In the genomic region with DNA sequence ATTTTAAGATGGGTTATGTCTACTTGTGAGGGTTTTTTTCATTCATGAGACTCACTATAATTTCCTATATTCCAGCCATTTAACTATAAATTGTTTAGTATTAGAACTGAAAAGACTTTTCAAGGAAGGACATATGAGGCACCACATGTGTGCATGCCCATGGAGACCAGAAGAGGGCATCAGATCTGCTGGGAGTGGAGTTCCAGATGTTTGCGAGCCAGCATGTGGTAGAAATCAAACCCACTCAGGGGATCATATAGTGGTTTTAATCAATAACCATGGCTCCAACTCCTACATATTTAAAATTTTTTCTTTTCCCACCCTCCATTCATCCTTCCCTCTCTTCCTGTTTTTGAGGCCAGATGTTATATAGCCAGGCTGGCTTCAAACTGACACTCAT, we compare ENCODE assay signal across 10 mouse cellular contexts. TPM values are rescaled to one million over a fixed set of nuclear protein-coding genes. Genes with fewer than 3 reads are reported as not detected.
A peak's percentile ranks its signal among the peaks of the same experiment; 100 is the strongest.
DNase-seq lines count a peak whose midpoint lies in the region; ATAC-seq and TF ChIP-seq lines count a peak whose summit lies in the region.
"Had no signal": no experiment of that assay in that cellular context is flagged by ENCODE, and none has a peak within 500 bp of the region (broad histone marks: within the 10 kb centered on the region; RNA-seq: fewer than 3 reads in every experiment).

No protein-coding gene starts in this region.

- peak; percentile 60 for TF ChIP-seq CTCF in layer of hippocampus, adult 2 months (conservative IDR thresholded peaks at IDR 0.05)
- peak; percentile 13 to 65; a peak in 3 of 4 replicates for TF ChIP-seq CTCF in CH12.LX (conservative IDR thresholded peaks at IDR 0.05 in 1 of 2, IDR thresholded peaks at IDR 0.05 in 1 of 2; ENCODE audit: low read depth in 2 of 2, low read length in 2 of 2)

- no peak overlapping the region for H3K9ac ChIP-seq in CH12.LX (ENCODE audit: insufficient read depth, low read depth)
- H3K9ac ChIP-seq in embryonic facial prominence, embryonic 14.5 days (ENCODE audit: low read depth, low read length): no peak overlapping the region
- H3K9ac ChIP-seq: heart, embryonic 13.5 days had no signal

- H3K27ac ChIP-seq in layer of hippocampus, adult 2 months: no peak overlapping the region
- no peak overlapping the region for H3K27ac ChIP-seq in CH12.LX (ENCODE audit: insufficient read depth, low read depth)
- no peak overlapping the region for H3K27ac ChIP-seq in embryonic facial prominence, embryonic 14.5 days (replicated peaks; ENCODE audit: low read depth, low read length)
- H3K27ac ChIP-seq: heart, embryonic 13.5 days; macrophage had no signal

- no peaks in the 10 kb centered on the region for H3K9me3 ChIP-seq in CH12.LX (replicated peaks; ENCODE audit: low read length)
- no peaks in the 10 kb centered on the region for H3K9me3 ChIP-seq in embryonic facial prominence, embryonic 14.5 days (ENCODE audit: control insufficient read depth, low read length)
- H3K9me3 ChIP-seq: heart, embryonic 13.5 days had no signal

- in situ Hi-C loops in CH12.LX (cut with MboI; ENCODE audit: low pct_ligation_motif_present, low pct_unique_long_range_greater_than_20kb, low sequenced_read_pairs): no loop called here

- H3K4me1 ChIP-seq in CH12.LX (ENCODE audit: control insufficient read depth in 1 of 2, insufficient read depth in 2 of 2): no peaks in the 10 kb centered on the region
- peaks cover 13% of the 10 kb centered on the region; the same call in 1 of the 2 replicates for H3K4me1 ChIP-seq in embryonic facial prominence, embryonic 14.5 days (ENCODE audit: control insufficient read depth, insufficient read depth, low read length)
- H3K4me1 ChIP-seq: heart, embryonic 13.5 days had no signal

- no peaks in the 10 kb centered on the region for H3K79me2 ChIP-seq in CH12.LX (replicated peaks; ENCODE audit: control insufficient read depth, extremely low read depth, insufficient read depth, poor library complexity, severe bottlenecking)

- no peak for TF ChIP-seq EP300 in CH12.LX (IDR thresholded peaks at IDR 0.05; ENCODE audit: low read length)

- H3K4me3 ChIP-seq in layer of hippocampus, adult 2 months: no peak overlapping the region
- H3K4me3 ChIP-seq in CH12.LX (replicated peaks in 1 of 3; ENCODE audit: low read depth in 2 of 3, low read length in 2 of 3, poor library complexity in 1 of 3): no peak overlapping the region
- no peak overlapping the region for H3K4me3 ChIP-seq in embryonic facial prominence, embryonic 14.5 days (ENCODE audit: low read depth, low read length)
- H3K4me3 ChIP-seq: heart, embryonic 13.5 days had no signal

- WGBS in embryonic facial prominence, embryonic 14.5 days: 30% methylated on average over 1 of the region's 1 CpGs

- TF ChIP-seq RAD21 in CH12.LX (IDR thresholded peaks at IDR 0.05; ENCODE audit: low read depth, low read length): peak; percentile 58

- peak; percentile 62 for ATAC-seq in embryonic facial prominence, embryonic 14.5 days (ENCODE audit: low read depth)

- DNase-seq in layer of hippocampus, adult 2 months (ENCODE audit: low spot score in 2 of 2): no peak
- DNase-seq in layer of hippocampus, adult 8-10 months (ENCODE audit: low spot score in 2 of 2): no peak
- DNase-seq in 3T3-L1 (ENCODE audit: low read depth, low spot score) (peak; percentile 38), CH12.LX (ENCODE audit: extremely low read depth) (no peak)
- peak; percentile 73 for DNase-seq in embryonic facial prominence, embryonic 14.5 days (ENCODE audit: low spot score)
- no peak for DNase-seq in spleen, postnatal 14 days (ENCODE audit: low spot score in 2 of 2)
- DNase-seq in c-Kit-positive CD71-positive TER-119-positive erythroid progenitor cells, embryonic 14.5 days (ENCODE audit: low spot score): no peak
- DNase-seq: right cerebral cortex, postnatal 14 days had no signal

- H3K36me3 ChIP-seq in CH12.LX (replicated peaks in 1 of 2; ENCODE audit: control insufficient read depth in 1 of 2, insufficient read depth in 1 of 2, low read length in 1 of 2): no peaks in the 10 kb centered on the region
- H3K36me3 ChIP-seq in embryonic facial prominence, embryonic 14.5 days (ENCODE audit: control insufficient read depth, insufficient read depth, low read length): no peaks in the 10 kb centered on the region
- H3K36me3 ChIP-seq: heart, embryonic 13.5 days had no signal

- H3K4me2 ChIP-seq in CH12.LX (ENCODE audit: insufficient read depth, low read depth, poor library complexity, severe bottlenecking): no peak overlapping the region
- H3K4me2 ChIP-seq in embryonic facial prominence, embryonic 14.5 days (ENCODE audit: low read depth, low read length): no peak overlapping the region
- H3K4me2 ChIP-seq: heart, embryonic 13.5 days had no signal

- no peak for TF ChIP-seq POLR2A in CH12.LX (IDR thresholded peaks at IDR 0.05; ENCODE audit: low read depth, low read length)

- dilution Hi-C loops in CH12.LX (cut with MboI; ENCODE audit: extremely low pct_ligation_motif_present, extremely low pct_unique_long_range_greater_than_20kb, low sequenced_read_pairs): no loop called here

- H3K27me3 ChIP-seq in CH12.LX (replicated peaks): no peaks in the 10 kb centered on the region
- H3K27me3 ChIP-seq in embryonic facial prominence, embryonic 14.5 days (replicated peaks; ENCODE audit: control insufficient read depth, insufficient read depth, low read length): no peaks in the 10 kb centered on the region
- H3K27me3 ChIP-seq: heart, embryonic 13.5 days had no signal

TF ChIP-seq in CH12.LX, 34 proteins besides CTCF, POLR2A, EP300 and RAD21:
- TF ChIP-seq ZKSCAN1 (IDR thresholded peaks at IDR 0.05; ENCODE audit: borderline replicate concordance, low read depth, low read length): no peak
- no peak for TF ChIP-seq USF1 (IDR thresholded peaks at IDR 0.05; ENCODE audit: low read depth, low read length)
- TF ChIP-seq SMC3 (IDR thresholded peaks at IDR 0.05; ENCODE audit: low read depth, low read length): peak; percentile 67
- no peak for TF ChIP-seq JUND (conservative IDR thresholded peaks at IDR 0.05; ENCODE audit: low read depth, low read length)
- no peak for TF ChIP-seq IRF4 (IDR thresholded peaks at IDR 0.05; ENCODE audit: low read depth, low read length)
- no peak for TF ChIP-seq SIN3A (IDR thresholded peaks at IDR 0.05; ENCODE audit: low read length)
- TF ChIP-seq NELFE (IDR thresholded peaks at IDR 0.05; ENCODE audit: low read depth, low read length): no peak
- no peak for TF ChIP-seq ZMIZ1 (IDR thresholded peaks at IDR 0.05; ENCODE audit: low read depth, low read length)
- TF ChIP-seq E2F4 (IDR thresholded peaks at IDR 0.05; ENCODE audit: insufficient replicate concordance, low read depth, low read length): no peak
- no peak for TF ChIP-seq NRF1 (IDR thresholded peaks at IDR 0.05; ENCODE audit: low read depth, low read length)
- TF ChIP-seq MAX (IDR thresholded peaks at IDR 0.05; ENCODE audit: low read length): no peak
- no peak for TF ChIP-seq MXI1 (IDR thresholded peaks at IDR 0.05; ENCODE audit: low read depth, low read length)
- no peak for TF ChIP-seq JUN (IDR thresholded peaks at IDR 0.05; ENCODE audit: insufficient read depth, low read depth, low read length)
- TF ChIP-seq KAT2A (IDR thresholded peaks at IDR 0.05; ENCODE audit: insufficient replicate concordance, low read length): no peak
- no peak for TF ChIP-seq USF2 (conservative IDR thresholded peaks at IDR 0.05; ENCODE audit: low read depth, low read length)
- no peak for TF ChIP-seq MAFK (IDR thresholded peaks at IDR 0.05; ENCODE audit: insufficient replicate concordance, low read length)
- TF ChIP-seq POLR2AphosphoS2 (IDR thresholded peaks at IDR 0.05; ENCODE audit: low read depth, low read length): no peak
- 0 out of 2 replicates have a peak, but pooled peaks have one; percentile 52 for TF ChIP-seq MYC (IDR thresholded peaks at IDR 0.05; ENCODE audit: low read depth, low read length)

RNA-seq across cellular contexts. Expression of a gene that starts 15.3 kb away (rescaled TPM):
- total RNA-seq in layer of hippocampus, adult 2 months (2021): 10 to 100 TPM; 16.2 to 17.3 TPM
- total RNA-seq in layer of hippocampus, adult 8-10 months (2022): 10 to 100 TPM; 13.5 to 20.4 (median 15.7) TPM
- total RNA-seq in CH12.LX (2012; rRNA removed): 0.71 and 0.98 TPM in 2 replicates
- 0.45 and 0.59 TPM in 2 replicates for total RNA-seq in CH12.LX (2014; rRNA removed)
- polyA plus RNA-seq in CH12.LX (2012; ENCODE audit: insufficient read length, low read depth): 0.56 and 1.0 TPM in 2 replicates
- polyA plus RNA-seq in embryonic facial prominence, embryonic 14.5 days (2014; fragmentation: Nextera tagmentation; extraction: Ambion mirVana): 4.2 and 5.0 TPM in 2 replicates

RNA-seq across cellular contexts. Expression of a gene that starts 56.3 kb away (rescaled TPM):
- total RNA-seq in layer of hippocampus, adult 2 months (2021): 10 to 100 TPM; 59.4 to 62.5 TPM
- total RNA-seq in layer of hippocampus, adult 8-10 months (2022): 10 to 100 TPM; 51.5 to 63.5 (median 55.6) TPM
- total RNA-seq in CH12.LX (2012; rRNA removed) (0.71 and 0.81 TPM in 2 replicates), CH12.LX (2014; rRNA removed) (not detected in 2 replicates)
- not detected in 2 replicates for polyA plus RNA-seq in CH12.LX (2012; ENCODE audit: insufficient read length, low read depth)
- 2.8 and 3.2 TPM in 2 replicates for polyA plus RNA-seq in embryonic facial prominence, embryonic 14.5 days (2014; fragmentation: Nextera tagmentation; extraction: Ambion mirVana)
- polyA plus RNA-seq: macrophage had no signal

RNA-seq across cellular contexts. Expression of a gene that starts 56.8 kb away (rescaled TPM):
- total RNA-seq in layer of hippocampus, adult 2 months (2021): 10 to 100 TPM; 19.8 to 21.4 TPM
- total RNA-seq in layer of hippocampus, adult 8-10 months (2022): 10 to 100 TPM; 19.3 to 24.8 (median 21.5) TPM
- total RNA-seq in CH12.LX (2012; rRNA removed) (0.25 and 0.30 TPM in 2 replicates), CH12.LX (2014; rRNA removed) (0.09 and 0.46 TPM in 2 replicates)
- 0.10 and 0.13 TPM in 2 replicates for polyA plus RNA-seq in CH12.LX (2012; ENCODE audit: insufficient read length, low read depth)
- 35.6 and 36.5 TPM in 2 replicates for polyA plus RNA-seq in embryonic facial prominence, embryonic 14.5 days (2014; fragmentation: Nextera tagmentation; extraction: Ambion mirVana)

Comparison
In these comparisons a context has a peak if more than half of its experiments do, and no peak if none do; other contexts are left out.
1. DNase-seq: peak in 3T3-L1 (single experiment) and embryonic facial prominence, embryonic 14.5 days (single experiment); none in layer of hippocampus, adult 2 months (0 of 2), layer of hippocampus, adult 8-10 months (0 of 2), CH12.LX (single experiment), spleen, postnatal 14 days (0 of 2) and c-Kit-positive CD71-positive TER-119-positive erythroid progenitor cells, embryonic 14.5 days (single experiment).
2. RNA of a gene that starts 15.3 kb away (total RNA-seq): 16.2 to 17.3 TPM in layer of hippocampus, adult 2 months and 13.5 to 20.4 TPM in layer of hippocampus, adult 8-10 months; 0.45 to 0.98 TPM in CH12.LX; every median in the first group is over 4 times any median in the second.
3. RNA of a gene that starts 56.3 kb away (total RNA-seq): 59.4 to 62.5 TPM in layer of hippocampus, adult 2 months and 51.5 to 63.5 TPM in layer of hippocampus, adult 8-10 months; 0.71 to 0.81 TPM in CH12.LX; every median in the first group is over 10 times any median in the second.
4. RNA of a gene that starts 56.8 kb away (total RNA-seq): 19.3 to 24.8 TPM in layer of hippocampus, adult 8-10 months and 19.8 to 21.4 TPM in layer of hippocampus, adult 2 months; 0.09 to 0.46 TPM in CH12.LX; every median in the first group is over 10 times any median in the second.